Mouse (Mus musculus) testis, postnatal 10 days (tissue): ENCODE measurements around the gene Tbr1.

Source experiments
- DNase-seq: peaks from one replicate; pipeline ENCODE4 v3.0.0; 2021; ENCODE audit warnings: low spot score

The Tbr1 gene

DNA sequence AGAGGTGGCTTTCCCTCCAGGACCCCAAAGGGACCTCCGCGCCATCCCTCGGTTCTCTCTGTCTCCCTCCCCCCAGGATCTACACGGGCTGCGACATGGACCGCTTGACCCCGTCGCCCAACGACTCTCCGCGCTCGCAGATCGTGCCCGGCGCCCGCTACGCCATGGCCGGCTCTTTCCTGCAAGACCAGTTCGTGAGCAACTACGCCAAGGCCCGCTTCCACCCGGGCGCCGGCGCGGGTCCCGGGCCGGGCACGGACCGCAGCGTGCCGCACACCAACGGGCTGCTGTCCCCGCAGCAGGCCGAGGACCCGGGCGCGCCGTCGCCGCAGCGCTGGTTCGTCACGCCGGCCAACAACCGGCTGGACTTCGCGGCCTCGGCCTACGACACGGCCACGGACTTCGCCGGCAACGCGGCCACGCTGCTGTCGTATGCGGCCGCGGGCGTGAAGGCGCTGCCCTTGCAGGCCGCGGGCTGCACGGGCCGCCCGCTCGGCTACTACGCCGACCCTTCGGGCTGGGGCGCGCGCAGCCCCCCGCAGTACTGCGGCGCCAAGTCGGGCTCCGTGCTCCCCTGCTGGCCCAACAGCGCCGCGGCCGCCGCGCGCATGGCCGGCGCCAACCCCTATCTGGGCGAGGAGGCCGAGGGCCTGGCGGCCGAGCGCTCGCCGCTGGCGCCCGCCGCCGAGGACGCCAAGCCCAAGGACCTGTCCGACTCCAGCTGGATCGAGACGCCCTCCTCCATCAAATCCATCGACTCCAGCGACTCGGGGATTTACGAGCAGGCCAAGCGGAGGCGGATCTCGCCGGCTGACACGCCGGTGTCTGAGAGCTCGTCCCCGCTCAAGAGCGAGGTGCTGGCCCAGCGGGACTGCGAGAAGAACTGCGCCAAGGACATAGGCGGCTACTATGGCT, 9.0 kb downstream of the Tbr1 start:
- peak; percentile 53 for DNase-seq

GRCm38 (mm10) chr2:61812536-61812935, 9.8 kb downstream of the Tbr1 start:
- DNase-seq: peak; percentile 39

- DNase-seq: no peak
Observed at GRCm38 (mm10) chr2:61813106-61813505, 10.4 kb downstream of the Tbr1 start.

GRCm38 (mm10) chr2:61813521-61813920, 10.8 kb downstream of the Tbr1 start:
- DNase-seq: no peak

DNA sequence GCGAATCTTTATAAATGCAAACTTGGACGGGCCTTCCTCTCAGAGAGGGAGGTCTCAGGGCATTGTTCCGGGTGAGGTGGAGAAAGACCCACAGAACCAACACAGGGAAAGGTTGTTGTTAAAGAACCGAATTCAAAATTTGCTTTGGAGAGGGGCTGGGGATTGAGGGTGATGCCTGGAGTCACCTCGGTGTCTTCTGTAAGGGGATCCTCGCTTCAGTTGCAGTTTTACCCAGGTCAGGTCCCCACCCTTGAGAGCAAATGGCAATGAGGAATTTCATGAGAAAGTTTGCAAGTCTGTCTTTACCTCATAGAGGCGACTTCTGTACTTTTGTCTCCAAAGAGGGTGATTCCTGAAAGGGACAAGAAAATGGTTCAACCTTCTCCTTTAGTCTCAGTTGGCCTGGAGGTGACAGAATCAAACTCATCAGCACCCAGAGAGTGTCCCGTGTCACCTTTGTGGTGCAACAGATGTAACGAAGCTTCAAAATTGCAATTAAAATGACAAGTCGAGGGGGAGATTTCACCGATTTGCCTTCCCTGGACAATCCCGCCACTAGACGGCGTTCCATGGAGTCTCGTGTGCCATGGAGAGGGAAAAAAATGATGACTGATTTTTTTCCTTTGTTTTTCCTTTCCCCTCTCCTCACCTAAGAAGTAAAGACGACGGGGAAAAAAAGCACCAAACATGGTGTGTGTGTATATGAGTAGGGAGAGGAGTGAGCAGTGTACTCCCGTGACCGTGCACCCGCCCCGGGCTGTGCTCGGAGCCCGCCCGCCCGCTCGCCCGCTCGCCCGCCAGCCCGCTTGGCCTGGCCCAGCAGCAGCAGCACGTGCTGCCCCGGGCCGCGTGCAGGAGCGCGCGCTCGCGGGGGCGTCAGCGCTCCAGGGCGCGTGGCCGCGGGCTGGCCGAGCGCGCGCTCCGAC, 12.1 kb downstream of the Tbr1 start:
- DNase-seq: peak; percentile 45

DNA sequence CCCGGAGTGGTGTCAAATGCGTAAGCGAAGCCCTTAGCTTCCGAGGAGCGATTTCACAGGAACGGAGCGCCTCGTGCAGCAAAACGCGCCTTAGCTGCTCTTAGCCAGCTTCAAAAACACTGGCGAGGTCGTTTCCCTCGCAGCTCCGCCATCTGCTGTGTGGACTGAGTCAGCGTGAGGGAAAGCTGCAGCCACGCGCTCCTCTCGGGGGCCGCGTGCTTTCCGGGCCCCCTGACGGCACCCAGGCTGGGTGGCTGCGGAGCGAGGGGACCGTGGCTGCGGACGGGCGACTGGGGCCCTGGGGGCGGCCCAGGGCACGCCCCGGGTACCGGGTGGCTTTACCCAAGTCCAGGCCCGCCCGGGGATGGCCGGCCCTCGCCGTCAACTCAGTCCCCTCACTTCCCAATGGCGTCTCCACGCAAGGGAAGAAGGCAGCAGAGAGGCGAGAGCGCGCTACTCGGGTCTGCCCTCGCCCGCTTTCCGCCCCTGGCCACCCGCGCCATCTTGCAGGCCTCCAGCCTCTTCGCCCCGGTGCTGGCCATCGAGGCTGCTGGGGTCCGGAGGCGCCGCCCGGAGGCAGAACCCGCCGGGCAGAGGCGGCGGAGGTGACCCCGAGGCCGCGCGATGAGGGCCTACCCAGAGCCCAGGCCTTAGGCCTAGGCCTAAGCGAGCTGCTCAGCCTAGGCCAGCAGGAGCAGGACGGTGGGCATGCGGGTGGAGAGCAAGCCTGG, 13.0 kb downstream of the Tbr1 start:
- DNase-seq: peak; percentile 52

- DNase-seq: no peak
Observed at GRCm38 (mm10) chr2:61818197-61818596, 15.5 kb downstream of the Tbr1 start.

GRCm38 (mm10) chr2:61820203-61820602, 17.5 kb downstream of the Tbr1 start:
- no peak for DNase-seq

GRCm38 (mm10) chr2:61823426-61824140, 20.9 kb downstream of the Tbr1 start:
- no peak for DNase-seq

DNA sequence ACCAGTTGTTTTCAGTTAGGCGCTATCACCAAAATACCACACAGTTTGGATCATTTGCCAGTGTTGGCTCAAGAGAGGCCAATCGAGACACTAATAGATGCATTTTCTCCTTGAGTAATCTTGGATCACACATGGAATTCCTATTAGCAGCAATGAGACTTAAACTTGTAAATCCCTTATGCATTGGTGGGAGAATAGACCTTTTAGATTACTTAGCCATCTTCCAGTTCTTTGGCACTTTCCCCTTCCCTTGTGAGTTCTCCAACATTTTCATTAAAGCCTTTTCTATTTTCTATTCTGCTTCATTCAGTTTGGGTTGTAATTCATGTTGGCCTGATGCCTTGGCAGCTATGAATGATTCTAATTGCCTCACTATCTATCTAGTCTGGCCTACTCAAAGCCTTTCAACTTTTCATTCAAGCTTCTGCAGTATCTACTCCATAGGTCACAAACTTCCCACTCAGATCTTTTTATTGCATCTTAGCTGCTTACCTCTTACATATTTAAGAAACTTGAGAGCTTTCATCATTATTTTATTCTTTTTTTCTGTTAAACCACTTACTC, 34.6 kb downstream of the Tbr1 start:
- no peak for DNase-seq
